8 mouse cellular contexts compared by ENCODE assay signal in the genomic region with DNA sequence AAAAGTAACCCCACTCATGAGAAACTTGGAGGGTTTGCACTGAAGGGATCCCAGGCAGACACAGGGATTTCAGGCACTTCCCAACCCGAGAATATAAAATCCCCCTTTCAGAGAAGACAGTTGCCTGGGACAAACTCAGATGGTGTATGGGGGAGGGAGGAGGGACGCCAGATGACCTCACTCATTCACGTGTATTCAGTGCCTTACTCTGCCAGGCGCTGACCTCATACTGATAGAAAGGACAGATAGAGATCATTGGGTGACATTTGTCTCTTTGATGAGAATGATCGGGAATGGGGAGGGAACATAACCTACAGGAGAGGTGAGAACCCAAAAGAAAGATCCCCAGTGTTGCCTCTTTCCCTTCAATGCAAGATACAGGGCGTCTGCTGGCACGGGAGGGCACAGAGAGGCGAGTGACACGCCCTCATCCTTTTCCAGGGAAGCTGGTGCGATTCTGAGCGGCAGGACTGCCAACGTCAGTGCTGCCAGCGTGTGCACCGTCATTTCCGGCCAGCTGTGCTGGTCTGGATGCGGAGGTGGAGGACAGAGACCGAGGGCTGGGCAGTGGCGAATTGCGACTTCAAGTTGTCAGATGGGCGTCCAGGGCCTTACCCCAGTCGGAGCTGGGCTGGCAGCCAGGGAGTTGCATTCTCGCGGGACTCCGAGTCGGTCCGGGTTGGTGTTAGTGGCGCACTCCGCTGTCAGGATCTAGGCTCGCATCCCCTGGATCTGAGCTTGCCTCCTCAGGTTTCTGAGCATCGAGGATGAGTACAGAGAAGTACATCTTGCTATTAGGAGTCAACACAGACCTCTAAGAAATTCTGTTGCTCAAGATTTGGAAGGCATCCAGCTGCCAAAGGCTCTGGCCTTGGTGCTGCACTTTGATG. TPM values are rescaled to one million over a fixed set of nuclear protein-coding genes. Genes with fewer than 3 reads are reported as not detected.
A peak's percentile ranks its signal among the peaks of the same experiment; 100 is the strongest.
DNase-seq lines count a peak whose midpoint lies in the region; ATAC-seq and TF ChIP-seq lines count a peak whose summit lies in the region.

No protein-coding gene starts in this region.

- peak overlapping the region; percentile 35 for H3K27ac ChIP-seq in cerebellum, adult 2 months (ENCODE audit: insufficient read depth, low read length)
- no peak overlapping the region for H3K27ac ChIP-seq in lung, embryonic 16.5 days (ENCODE audit: low read length)

- ATAC-seq in hematopoietic stem cell, adult 5-6 weeks (replicated peaks in 1 of 2; ENCODE audit: insufficient read depth in 1 of 2, low FRiP score in 2 of 2, low TSS enrichment in 1 of 2, low read depth in 1 of 2, poor library complexity in 2 of 2, severe bottlenecking in 2 of 2): peak; percentile 34 to 71; a peak in 3 of 4 replicates
- ATAC-seq in lung, embryonic 16.5 days (ENCODE audit: low read depth): peak; percentile 85

- no peaks in the 10 kb centered on the region for H3K36me3 ChIP-seq in lung, embryonic 16.5 days (ENCODE audit: control insufficient read depth, insufficient read depth, low read length)

- no peaks in the 10 kb centered on the region for H3K27me3 ChIP-seq in cerebellum, adult 2 months (ENCODE audit: control insufficient read depth, insufficient read depth, low read length)
- peaks cover 5% of the 10 kb centered on the region for H3K27me3 ChIP-seq in lung, embryonic 16.5 days (ENCODE audit: control insufficient read depth, insufficient read depth, low read depth, low read length)

- WGBS in cerebellum, adult 2 months: 2% methylated on average over 30 of the region's 30 CpGs
- WGBS in lung, embryonic 16.5 days: 1% methylated on average over 30 of the region's 30 CpGs

- peak overlapping the region; percentile 48 for H3K9ac ChIP-seq in lung, embryonic 16.5 days (ENCODE audit: low read length)

- TF ChIP-seq CTCF in cerebellum, adult 2 months (IDR thresholded peaks at IDR 0.05; ENCODE audit: borderline replicate concordance, insufficient read depth, low read depth, low read length): no peak

- peaks cover 3% of the 10 kb centered on the region; the same call in 1 of the 2 replicates for H3K9me3 ChIP-seq in lung, embryonic 16.5 days (ENCODE audit: control insufficient read depth, low read length)

- H3K4me1 ChIP-seq in cerebellum, adult 2 months (ENCODE audit: control insufficient read depth, insufficient read depth, low read length): peaks cover 6% of the 10 kb centered on the region; the same call in 1 of the 2 replicates
- peaks cover 12% of the 10 kb centered on the region for H3K4me1 ChIP-seq in lung, embryonic 16.5 days (replicated peaks; ENCODE audit: control insufficient read depth, insufficient read depth, low read length)

- peak; percentile 95 for DNase-seq in MN1 (ENCODE audit: low spot score)
- DNase-seq in cerebellum, adult 2 months: peak; percentile 78 to 83
- peak; percentile 51 to 76 for DNase-seq in frontal cortex, adult 2 months (ENCODE audit: extremely low spot score in 1 of 2, low spot score in 1 of 2)
- DNase-seq in layer of hippocampus, postnatal 10 days (ENCODE audit: low spot score in 2 of 2): peak; percentile 77 to 80
- DNase-seq in ovary, postnatal 14 days (ENCODE audit: low spot score): peak; percentile 46
- no peak for DNase-seq in thymus, postnatal 10 days (ENCODE audit: low spot score in 2 of 2)

- peak overlapping the region; percentile 68 for H3K4me2 ChIP-seq in lung, embryonic 16.5 days (ENCODE audit: low read depth, low read length)

- H3K4me3 ChIP-seq in cerebellum, adult 2 months (replicated peaks; ENCODE audit: insufficient read depth, low read depth, low read length): peak overlapping the region; percentile 50
- H3K4me3 ChIP-seq in lung, embryonic 16.5 days (ENCODE audit: low read length): peak overlapping the region; percentile 41

- peak; percentile 60; the same call in 1 of the 2 replicates for TF ChIP-seq POLR2A in cerebellum, adult 2 months (IDR thresholded peaks at IDR 0.05; ENCODE audit: borderline replicate concordance, insufficient read depth, low read length)

RNA-seq across cellular contexts. Expression of gene Hid1, which starts 6.5 kb away (rescaled TPM):
- 105 and 106 TPM in 2 replicates for polyA plus RNA-seq in cerebellum, adult 2 months (2012; rRNA removed)
- 97.9 and 106 TPM in 2 replicates for polyA plus RNA-seq in frontal cortex, adult 2 months (2012; rRNA removed)
- total RNA-seq in hematopoietic stem cell, adult 5-6 weeks (2017): 2.6 and 7.9 TPM in 2 replicates
- 10 to 100 TPM; 78.0 to 79.3 TPM for total RNA-seq in layer of hippocampus, postnatal 10 days (2021)
- 19.1 and 20.2 TPM in 2 replicates for polyA plus RNA-seq in lung, embryonic 16.5 days (2015; fragmentation: Nextera tagmentation; extraction: Ambion mirVana)

RNA-seq across cellular contexts. Expression of gene Cdr2l, which starts 7.7 kb away (rescaled TPM):
- polyA plus RNA-seq in cerebellum, adult 2 months (2012; rRNA removed): 53.7 and 54.3 TPM in 2 replicates
- 22.7 and 23.1 TPM in 2 replicates for polyA plus RNA-seq in frontal cortex, adult 2 months (2012; rRNA removed)
- 0.05 TPM in 1 of 2 replicates, not detected in the other for total RNA-seq in hematopoietic stem cell, adult 5-6 weeks (2017)
- 10 to 100 TPM; 18.4 to 19.1 TPM for total RNA-seq in layer of hippocampus, postnatal 10 days (2021)
- polyA plus RNA-seq in lung, embryonic 16.5 days (2015; fragmentation: Nextera tagmentation; extraction: Ambion mirVana): 11.5 and 12.0 TPM in 2 replicates

RNA-seq across cellular contexts. Expression of gene Mrpl58, which starts 29.5 kb away (rescaled TPM):
- 157 and 164 TPM in 2 replicates for polyA plus RNA-seq in cerebellum, adult 2 months (2012; rRNA removed)
- 129 and 134 TPM in 2 replicates for polyA plus RNA-seq in frontal cortex, adult 2 months (2012; rRNA removed)
- 48.3 and 67.2 TPM in 2 replicates for total RNA-seq in hematopoietic stem cell, adult 5-6 weeks (2017)
- 10 to 100 TPM; 86.3 to 96.3 TPM for total RNA-seq in layer of hippocampus, postnatal 10 days (2021)
- 203 and 205 TPM in 2 replicates for polyA plus RNA-seq in lung, embryonic 16.5 days (2015; fragmentation: Nextera tagmentation; extraction: Ambion mirVana)

RNA-seq across cellular contexts. Expression of gene Otop3, which starts 39.5 kb away (rescaled TPM):
- 0.11 and 0.13 TPM in 2 replicates for polyA plus RNA-seq in cerebellum, adult 2 months (2012; rRNA removed)
- 0.30 and 0.34 TPM in 2 replicates for polyA plus RNA-seq in frontal cortex, adult 2 months (2012; rRNA removed)
- not detected in 2 replicates for total RNA-seq in hematopoietic stem cell, adult 5-6 weeks (2017)
- total RNA-seq in layer of hippocampus, postnatal 10 days (2021): under 1 TPM; 0.45 to 0.53 TPM
- not detected in 2 replicates for polyA plus RNA-seq in lung, embryonic 16.5 days (2015; fragmentation: Nextera tagmentation; extraction: Ambion mirVana)

RNA-seq across cellular contexts. Expression of gene Atp5h, which starts 45.7 kb away (rescaled TPM):
- polyA plus RNA-seq in cerebellum, adult 2 months (2012; rRNA removed): 899 and 972 TPM in 2 replicates
- 785 and 842 TPM in 2 replicates for polyA plus RNA-seq in frontal cortex, adult 2 months (2012; rRNA removed)
- total RNA-seq in hematopoietic stem cell, adult 5-6 weeks (2017): 507 and 778 TPM in 2 replicates
- total RNA-seq in layer of hippocampus, postnatal 10 days (2021): 100 to 1,000 TPM; 406 to 440 TPM
- 822 and 823 TPM in 2 replicates for polyA plus RNA-seq in lung, embryonic 16.5 days (2015; fragmentation: Nextera tagmentation; extraction: Ambion mirVana)

Comparison
In these comparisons a context has a peak if more than half of its experiments do, and no peak if none do; other contexts are left out.
1. DNase-seq: peak in MN1 (single experiment), cerebellum, adult 2 months (2 of 2), frontal cortex, adult 2 months (2 of 2), layer of hippocampus, postnatal 10 days (2 of 2) and ovary, postnatal 14 days (single experiment); none in thymus, postnatal 10 days (0 of 2).